Mouse (Mus musculus) thymus, postnatal 25 days (tissue): ENCODE results near the gene Gm21882.
"Not testable (repeated sequence)": the region's sequence is repeated elsewhere in the genome, so short reads cannot be mapped to it uniquely, and the experiment has no call there.

Experiments used
- DNase-seq: peaks from one replicate; pipeline ENCODE4 v3.0.0; 2022

Gm21882 gene

GRCm38 (mm10) chrY:40381423-40381822 lies at the start of gene Gm21882:
Gene Gm21882 (minus strand): TSS chrY:40381523.
- DNase-seq = not testable (repeated sequence)
